Mouse (Mus musculus) adrenal gland, postnatal 14 days (tissue): Measurements from ENCODE around the gene Fam162b. TPM values are rescaled to one million over a fixed set of nuclear protein-coding genes. Genes with fewer than 3 reads are reported as not detected.

Experiments
- total RNA-seq: library from RNA; stranded (reverse); gene quantifications from 2 replicates; pipeline ENCODE4 v1.2.3, GENCODE M21; 2021

Fam162b gene
- total RNA-seq, 1 experiment from 2014 or later, result not detected

Other genes with a start within 250 kb of the Fam162b start
- 0.45 and 1.3 TPM in 2 replicates for gene Gm49339, start 109.9 kb downstream of the Fam162b start, total RNA-seq
- gene Lilr4b, start 109.9 kb downstream of the Fam162b start, total RNA-seq, result 0.93 and 2.5 TPM in 2 replicates
- gene Lilrb4a, start 99.6 kb downstream of the Fam162b start, total RNA-seq, result 1.6 and 2.3 TPM in 2 replicates
- gene Gprc6a, start 40.9 kb upstream of the Fam162b start, total RNA-seq, result not detected in 2 replicates
- gene Rfx6, start 87.2 kb upstream of the Fam162b start, total RNA-seq, result not detected in 2 replicates